Mouse (Mus musculus): Measurements from ENCODE around the gene Pik3r6.

DNA sequence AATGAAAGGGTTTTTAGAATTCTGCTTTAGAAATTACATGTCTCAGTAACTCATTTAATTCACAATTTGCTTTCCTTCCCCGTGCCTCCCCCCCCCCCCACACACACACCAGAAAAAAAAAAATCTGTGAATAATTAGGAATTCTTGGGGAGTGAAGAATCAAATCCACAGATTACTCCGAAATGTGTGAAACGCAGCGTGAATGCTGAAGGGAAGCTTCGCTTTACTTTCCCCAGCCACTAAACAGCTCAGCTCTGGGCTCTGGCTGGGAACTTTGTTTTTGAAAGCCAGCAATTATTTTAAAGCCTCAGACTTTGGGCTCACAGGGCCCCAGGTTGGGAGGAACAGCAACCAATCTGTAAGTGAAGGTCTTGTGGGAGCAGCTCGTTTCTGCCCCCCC, 77.7 kb downstream of the Pik3r6 start:
- no peak for TF ChIP-seq MEF2A (IDR thresholded peaks at IDR 0.05; ENCODE audit: extremely low read depth, insufficient replicate concordance, low read depth, low read length, poor library complexity, severe bottlenecking)
- TF ChIP-seq CTCF (IDR thresholded peaks at IDR 0.05 in 2 of 3, conservative IDR thresholded peaks at IDR 0.05 in 1 of 3; ENCODE audit: control insufficient read depth in 1 of 3, insufficient read depth in 1 of 3, low read depth in 2 of 3, low read length in 3 of 3, poor library complexity in 1 of 3, severe bottlenecking in 1 of 3): no peak
- TF ChIP-seq MYB (IDR thresholded peaks at IDR 0.05; ENCODE audit: low read depth, low read length): no peak
- no peak for TF ChIP-seq SIN3A (IDR thresholded peaks at IDR 0.05; ENCODE audit: low read length)
- TF ChIP-seq MYC (IDR thresholded peaks at IDR 0.05; ENCODE audit: low read depth, low read length): no peak
- no peak for TF ChIP-seq KAT2A (conservative IDR thresholded peaks at IDR 0.05; ENCODE audit: low read depth, low read length)
- TF ChIP-seq POLR2A (IDR thresholded peaks at IDR 0.05; ENCODE audit: control insufficient read depth in 1 of 2, insufficient read depth in 1 of 2, low read depth in 1 of 2, low read length in 2 of 2, poor library complexity in 1 of 2): no peak
- no peak for TF ChIP-seq JUND (IDR thresholded peaks at IDR 0.05; ENCODE audit: low read depth, low read length)
- TF ChIP-seq ZC3H11A (IDR thresholded peaks at IDR 0.05; ENCODE audit: low read depth, low read length): no peak
- TF ChIP-seq ZNF384 (IDR thresholded peaks at IDR 0.05; ENCODE audit: low read depth, low read length): no peak
- TF ChIP-seq EP300 (IDR thresholded peaks at IDR 0.05; ENCODE audit: low read depth in 1 of 2, low read length in 2 of 2): no peak
- no peak for TF ChIP-seq HCFC1 (IDR thresholded peaks at IDR 0.05; ENCODE audit: low read depth, low read length)
- TF ChIP-seq RCOR1 (IDR thresholded peaks at IDR 0.05; ENCODE audit: low read depth, low read length): no peak
